Mouse (Mus musculus): ENCODE data around the gene Pik3c2b.
"Not testable (repeated sequence)": the region's sequence is repeated elsewhere in the genome, so short reads cannot be mapped to it uniquely, and the experiment has no call there.

The Pik3c2b gene

GRCm38 (mm10) chr1:133045011-133045860 is at the start of gene Pik3c2b:
Gene Pik3c2b (plus strand): TSS chr1:133045667.
- in situ Hi-C loops (cut with MboI; ENCODE audit: low sequenced_read_pairs) = loop anchor here (25.0 kb wide), 1 partner anchor 267 kb away; the partner anchor contains the start of genes Golt1a and Kiss1

- in situ Hi-C loops (cut with MboI; ENCODE audit: low sequenced_read_pairs) = no loop called here
These were observed 45.1 kb upstream of the Pik3c2b start for GRCm38 (mm10) chr1:133000347-133000746.

- in situ Hi-C loops (cut with MboI; ENCODE audit: low sequenced_read_pairs) = no loop called here
These were observed 38.9 kb upstream of the Pik3c2b start for GRCm38 (mm10) chr1:133006571-133006970.

- in situ Hi-C loops (cut with MboI; ENCODE audit: low sequenced_read_pairs) = no loop called here
These were observed 33.3 kb upstream of the Pik3c2b start for GRCm38 (mm10) chr1:133011955-133012841.

- in situ Hi-C loops (cut with MboI; ENCODE audit: low sequenced_read_pairs) = no loop called here
These were observed 32.1 kb upstream of the Pik3c2b start for GRCm38 (mm10) chr1:133013331-133013730.

GRCm38 (mm10) chr1:133014196-133014595 is 31.3 kb upstream of the Pik3c2b start:
- in situ Hi-C loops (cut with MboI; ENCODE audit: low sequenced_read_pairs) = no loop called here

GRCm38 (mm10) chr1:133016775-133017428 is 28.6 kb upstream of the Pik3c2b start:
- in situ Hi-C loops (cut with MboI; ENCODE audit: low sequenced_read_pairs) = no loop called here

GRCm38 (mm10) chr1:133018580-133018979 is 26.9 kb upstream of the Pik3c2b start:
- in situ Hi-C loops (cut with MboI; ENCODE audit: low sequenced_read_pairs) = no loop called here

- in situ Hi-C loops (cut with MboI; ENCODE audit: low sequenced_read_pairs) = no loop called here
These were observed 26.2 kb upstream of the Pik3c2b start for GRCm38 (mm10) chr1:133019312-133019711.

GRCm38 (mm10) chr1:133020137-133020894 is 25.2 kb upstream of the Pik3c2b start:
- in situ Hi-C loops (cut with MboI; ENCODE audit: low sequenced_read_pairs) = no loop called here

GRCm38 (mm10) chr1:133021391-133021790 is 24.1 kb upstream of the Pik3c2b start:
- in situ Hi-C loops (cut with MboI; ENCODE audit: low sequenced_read_pairs) = no loop called here

- in situ Hi-C loops (cut with MboI; ENCODE audit: low sequenced_read_pairs) = not testable (repeated sequence)
These were observed 23.5 kb upstream of the Pik3c2b start for GRCm38 (mm10) chr1:133021971-133022370.

GRCm38 (mm10) chr1:133023723-133024122 is 21.7 kb upstream of the Pik3c2b start:
- in situ Hi-C loops (cut with MboI; ENCODE audit: low sequenced_read_pairs) = not testable (repeated sequence)

GRCm38 (mm10) chr1:133024426-133024825 is 21.0 kb upstream of the Pik3c2b start:
- in situ Hi-C loops (cut with MboI; ENCODE audit: low sequenced_read_pairs) = no loop called here

GRCm38 (mm10) chr1:133025051-133025795 is 20.2 kb upstream of the Pik3c2b start:
- in situ Hi-C loops (cut with MboI; ENCODE audit: low sequenced_read_pairs) = loop anchor here (25.0 kb wide), 1 partner anchor 287 kb away; the partner anchor contains the start of genes Golt1a and Kiss1

- in situ Hi-C loops (cut with MboI; ENCODE audit: low sequenced_read_pairs) = loop anchor here (25.0 kb wide), 1 partner anchor 287 kb away; the partner anchor contains the start of genes Golt1a and Kiss1
These were observed 19.7 kb upstream of the Pik3c2b start for GRCm38 (mm10) chr1:133025796-133026190.

- in situ Hi-C loops (cut with MboI; ENCODE audit: low sequenced_read_pairs) = loop anchor here (25.0 kb wide), 1 partner anchor 285 kb away; the partner anchor contains the start of genes Golt1a and Kiss1
These were observed 18.3 kb upstream of the Pik3c2b start for GRCm38 (mm10) chr1:133027126-133027525.

- in situ Hi-C loops (cut with MboI; ENCODE audit: low sequenced_read_pairs) = loop anchor here (25.0 kb wide), 1 partner anchor 284 kb away; the partner anchor contains the start of genes Golt1a and Kiss1
These were observed 17.5 kb upstream of the Pik3c2b start for GRCm38 (mm10) chr1:133027980-133028379.

- in situ Hi-C loops (cut with MboI; ENCODE audit: low sequenced_read_pairs) = loop anchor here (25.0 kb wide), 1 partner anchor 283 kb away; the partner anchor contains the start of genes Golt1a and Kiss1
These were observed 15.7 kb upstream of the Pik3c2b start for GRCm38 (mm10) chr1:133029744-133030143.
